Mouse (Mus musculus) midbrain, embryonic 11.5 days (tissue): ENCODE results near the gene Gpank1. TPM values are rescaled to one million over a fixed set of nuclear protein-coding genes. Genes with fewer than 3 reads are reported as not detected.

ENCODE experiments used
- ATAC-seq: fragments of 200-750 bp; cut with Nextera tagmentation; 2 replicates; pipeline ENCODE4 v1.8.0; 2017; ENCODE audit warnings: moderate TSS enrichment, moderate library complexity; ENCODE audit not compliant: low FRiP score
- DNase-seq: peaks from one replicate; pipeline ENCODE4 v3.0.0; 2015; ENCODE audit warnings: low spot score; ENCODE audit errors: missing footprints
- H3K27ac ChIP-seq: fragments of 300-500 bp; sonication (generic); 2 replicates; pipeline ENCODE4 v1.5.1; 2014; ENCODE audit warnings: low read depth, low read length
- H3K27me3 ChIP-seq: fragments of 300-500 bp; sonication (generic); 2 replicates; pipeline ENCODE4 v1.6.1; 2014; ENCODE audit warnings: mild to moderate bottlenecking, low read length, moderate library complexity, mixed read lengths; ENCODE audit not compliant: control insufficient read depth, insufficient read depth
- H3K36me3 ChIP-seq: fragments of 300-500 bp; sonication (generic); 2 replicates; pipeline ENCODE4 v1.6.1; 2014; ENCODE audit warnings: mild to moderate bottlenecking, low read length, moderate library complexity, mixed read lengths; ENCODE audit not compliant: control insufficient read depth, insufficient read depth
- H3K4me1 ChIP-seq: fragments of 300-500 bp; sonication (generic); 2 replicates; pipeline ENCODE4 v1.6.1; 2014; ENCODE audit warnings: low read length; ENCODE audit not compliant: control insufficient read depth, insufficient read depth
- H3K4me2 ChIP-seq: fragments of 300-500 bp; sonication (generic); 2 replicates; pipeline ENCODE4 v1.6.1; 2014; ENCODE audit warnings: mild to moderate bottlenecking, moderate library complexity
- H3K4me3 ChIP-seq: fragments of 300-500 bp; sonication (generic); 2 replicates; pipeline ENCODE4 v1.5.1; 2014; ENCODE audit warnings: low read depth, low read length
- H3K9ac ChIP-seq: fragments of 300-500 bp; sonication (generic); 2 replicates; pipeline ENCODE4 v1.6.1; 2014; ENCODE audit warnings: low read length
- H3K9me3 ChIP-seq: fragments of 300-500 bp; sonication (generic); 2 replicates; pipeline ENCODE4 v1.6.1; 2016; ENCODE audit warnings: low read length; ENCODE audit not compliant: control insufficient read depth
- whole genome bisulfite sequencing: fragments of 180-500 bp; shearing (Covaris S2); extraction: QIAGEN DNeasy Blood & Tissue Kit; methylation state at CpG from one replicate; pipeline ENCODE4 v1.1.7; 2014; 5-methylcytosine and 5-hydroxymethylcytosine counted together
- polyA plus RNA-seq: library from polyadenylated mRNA; unstranded; fragments of >200 nt; fragmentation: Nextera tagmentation; extraction: Ambion mirVana; gene quantifications from 2 replicates; pipeline ENCODE4 v1.2.1, GENCODE M21; 2014

The Gpank1 gene
- 24.4 and 26.3 TPM in 2 replicates for polyA plus RNA-seq

GRCm38 (mm10) chr17:35121143-35121799 is at the start of gene Gpank1:
TSS of gene Gpank1 (plus strand) at chr17:35121455.
- H3K4me2 ChIP-seq, result peak within 1 kb of the TSS; percentile 98
- peak within 1 kb of the TSS; percentile 86 for H3K27ac ChIP-seq
- no peaks in the 10 kb centered on the region for H3K9me3 ChIP-seq
- peak within 1 kb of the TSS; percentile 88 for H3K9ac ChIP-seq
- peak within 1 kb of the TSS; percentile 86 for H3K4me3 ChIP-seq
- DNase-seq (peak; percentile 98), ATAC-seq (peak; percentile 95)
- H3K4me1 ChIP-seq, result peaks cover 15% of the 10 kb centered on the region
- WGBS, result under 1% methylated on average over 49 of the region's 50 CpGs
- H3K27me3 ChIP-seq, result no peaks in the 10 kb centered on the region
- H3K36me3 ChIP-seq, result peaks cover 10% of the 10 kb centered on the region

GRCm38 (mm10) chr17:35074097-35074496 is 47.2 kb upstream of the Gpank1 start:
- Histone ChIP-seq H3K9me3 (no peaks in the 10 kb centered on the region; the same call in 1 of the 2 replicates), H3K4me1 (peaks cover 11% of the 10 kb centered on the region; the same call in 1 of the 2 replicates), H3K36me3 (no peaks in the 10 kb centered on the region), H3K27ac (no peak overlapping the region), H3K27me3 (no peaks in the 10 kb centered on the region), H3K4me3 (no peak overlapping the region), H3K9ac (no peak overlapping the region), H3K4me2 (no peak overlapping the region)
- ATAC-seq (no peak), DNase-seq (peak; percentile 59)
- 61% methylated on average over 17 of the region's 17 CpGs for WGBS

- Histone ChIP-seq H3K4me3 (peak within 1 kb of the TSS; percentile 18; the same call in 1 of the 2 replicates), H3K9me3 (no peaks in the 10 kb centered on the region; the same call in 1 of the 2 replicates), H3K27ac (no peak within 1 kb of the TSS), H3K4me1 (peaks cover 11% of the 10 kb centered on the region; the same call in 1 of the 2 replicates), H3K27me3 (no peaks in the 10 kb centered on the region), H3K36me3 (no peaks in the 10 kb centered on the region), H3K4me2 (peak within 1 kb of the TSS; percentile 46), H3K9ac (peak within 1 kb of the TSS; percentile 65)
- ATAC-seq (no peak), DNase-seq (peak; percentile 81)
- 33% methylated on average over 10 of the region's 10 CpGs for WGBS
These were observed 44.6 kb upstream of the Gpank1 start, which contains the start of gene Ly6g6e for GRCm38 (mm10) chr17:35076507-35077176. TSS of gene Ly6g6e (plus strand) at chr17:35076902.

DNA sequence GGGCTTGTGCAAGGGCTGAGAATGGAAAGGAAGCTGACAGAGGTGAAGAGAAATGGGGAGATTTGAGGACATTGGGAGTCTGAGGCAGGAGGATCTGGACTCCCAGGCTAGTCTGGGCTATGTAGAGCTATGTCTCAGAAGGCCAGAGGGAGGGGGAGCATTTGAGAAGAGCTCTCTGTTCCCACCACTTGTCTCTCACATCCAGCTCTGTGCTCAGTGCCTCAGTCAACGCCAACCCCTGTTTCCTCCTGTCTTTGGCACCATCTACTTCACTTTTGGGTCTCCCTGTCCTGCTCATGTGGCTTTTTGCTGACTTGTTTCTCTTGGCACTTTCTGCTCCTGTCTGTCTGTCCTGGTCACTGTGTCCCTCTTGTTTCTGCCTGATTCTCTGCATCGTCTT is 44.0 kb upstream of the Gpank1 start:
- 47% methylated on average over 2 of the region's 2 CpGs for WGBS
- ATAC-seq (no peak), DNase-seq (no peak)
- Histone ChIP-seq H3K27me3 (no peaks in the 10 kb centered on the region), H3K4me2 (peak overlapping the region; percentile 46), H3K9me3 (no peaks in the 10 kb centered on the region; the same call in 1 of the 2 replicates), H3K9ac (peak overlapping the region; percentile 65), H3K4me3 (no peak overlapping the region), H3K4me1 (peaks cover 11% of the 10 kb centered on the region; the same call in 1 of the 2 replicates), H3K36me3 (no peaks in the 10 kb centered on the region), H3K27ac (no peak overlapping the region)

DNA sequence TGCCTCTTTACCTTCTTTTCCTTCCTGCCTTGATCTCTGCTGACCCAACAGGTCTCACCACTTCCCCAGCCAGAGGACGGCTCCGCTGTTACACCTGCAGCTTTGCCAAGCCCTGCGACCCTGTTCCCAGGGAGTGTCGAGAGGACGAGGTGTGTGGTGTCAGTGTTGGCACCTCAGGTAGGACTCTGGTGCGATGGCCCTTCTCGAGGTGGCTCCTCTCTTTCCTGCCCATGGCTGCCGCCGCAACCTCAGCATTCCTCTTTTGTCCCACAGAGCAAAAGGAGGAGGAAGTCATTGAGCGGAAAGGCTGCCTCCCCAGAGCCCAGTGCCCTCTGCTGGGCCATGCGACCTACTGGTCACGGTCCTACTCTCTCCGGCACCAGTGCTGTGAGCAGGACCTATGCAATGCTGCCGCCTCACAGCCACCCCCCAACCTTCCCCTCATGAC is 43.4 kb upstream of the Gpank1 start, which contains the start of gene Ly6g6d:
Ly6g6d (minus strand) TSS at position 280 of the 448 bp plus-strand sequence.
- H3K9ac ChIP-seq, result peak within 1 kb of the TSS; percentile 65
- H3K4me1 ChIP-seq, result peaks cover 11% of the 10 kb centered on the region; the same call in 1 of the 2 replicates
- 0 out of 2 replicates have a peak, but pooled peaks have one; percentile 33 for ATAC-seq
- H3K9me3 ChIP-seq, result no peaks in the 10 kb centered on the region; the same call in 1 of the 2 replicates
- WGBS, result 12% methylated on average over 12 of the region's 14 CpGs
- H3K27ac ChIP-seq, result no peak within 1 kb of the TSS
- peak within 1 kb of the TSS; percentile 46 for H3K4me2 ChIP-seq
- no peaks in the 10 kb centered on the region for H3K36me3 ChIP-seq
- peak; percentile 90 for DNase-seq
- H3K27me3 ChIP-seq, result no peaks in the 10 kb centered on the region
- peak within 1 kb of the TSS; percentile 18; the same call in 1 of the 2 replicates for H3K4me3 ChIP-seq

DNA sequence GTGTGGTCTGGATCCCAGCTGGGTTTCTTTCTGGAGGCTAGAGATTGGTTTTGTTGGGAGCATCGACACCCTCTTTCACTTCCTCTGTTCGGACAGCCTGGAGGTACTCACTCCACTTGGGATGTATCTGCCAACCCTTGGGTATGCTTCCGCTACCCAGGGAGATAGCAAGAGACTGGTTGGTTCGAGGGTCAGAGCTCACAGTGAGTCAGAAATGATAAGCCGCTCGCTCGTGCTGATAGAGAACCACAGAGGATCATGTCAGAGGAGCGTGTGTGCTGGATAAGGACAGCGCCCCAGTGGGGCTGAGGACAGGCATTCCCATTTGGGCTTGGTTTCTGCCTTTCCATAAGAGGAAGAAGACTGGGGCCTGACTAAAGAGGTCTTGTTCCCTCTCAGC is 41.5 kb upstream of the Gpank1 start:
- Histone ChIP-seq H3K9ac (no peak overlapping the region), H3K4me2 (no peak overlapping the region), H3K9me3 (no peaks in the 10 kb centered on the region; the same call in 1 of the 2 replicates), H3K27ac (no peak overlapping the region), H3K27me3 (no peaks in the 10 kb centered on the region), H3K4me1 (peaks cover 11% of the 10 kb centered on the region; the same call in 1 of the 2 replicates), H3K4me3 (no peak overlapping the region), H3K36me3 (no peaks in the 10 kb centered on the region)
- DNase-seq (no peak), ATAC-seq (no peak)
- 77% methylated on average over 9 of the region's 9 CpGs for WGBS

DNA sequence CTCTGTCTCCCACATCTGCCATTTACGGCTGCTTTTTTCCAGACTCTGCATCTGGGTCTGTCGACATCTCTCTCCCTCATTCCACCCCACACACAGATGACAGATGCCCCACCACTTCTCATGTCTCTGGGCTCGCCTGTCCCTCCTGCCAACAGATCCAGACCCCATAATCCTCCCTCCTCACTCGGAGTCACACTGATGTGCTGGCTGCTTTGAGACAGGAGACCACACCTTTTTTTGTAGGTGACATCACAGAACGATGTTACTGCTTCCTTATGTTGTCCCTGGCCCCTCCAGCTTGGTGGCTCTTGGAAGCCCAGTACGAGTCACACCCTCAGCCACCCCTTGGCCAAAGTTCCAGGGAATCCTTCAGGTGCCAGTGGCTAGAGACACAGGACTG is 41.0 kb upstream of the Gpank1 start:
- Histone ChIP-seq H3K4me2 (no peak overlapping the region), H3K9ac (no peak overlapping the region), H3K4me3 (no peak overlapping the region), H3K36me3 (no peaks in the 10 kb centered on the region), H3K27me3 (no peaks in the 10 kb centered on the region), H3K9me3 (no peaks in the 10 kb centered on the region; the same call in 1 of the 2 replicates), H3K4me1 (peaks cover 11% of the 10 kb centered on the region; the same call in 1 of the 2 replicates), H3K27ac (no peak overlapping the region)
- no peak for DNase-seq
- no peak for ATAC-seq
- WGBS, result 64% methylated on average over 6 of the region's 6 CpGs

DNA sequence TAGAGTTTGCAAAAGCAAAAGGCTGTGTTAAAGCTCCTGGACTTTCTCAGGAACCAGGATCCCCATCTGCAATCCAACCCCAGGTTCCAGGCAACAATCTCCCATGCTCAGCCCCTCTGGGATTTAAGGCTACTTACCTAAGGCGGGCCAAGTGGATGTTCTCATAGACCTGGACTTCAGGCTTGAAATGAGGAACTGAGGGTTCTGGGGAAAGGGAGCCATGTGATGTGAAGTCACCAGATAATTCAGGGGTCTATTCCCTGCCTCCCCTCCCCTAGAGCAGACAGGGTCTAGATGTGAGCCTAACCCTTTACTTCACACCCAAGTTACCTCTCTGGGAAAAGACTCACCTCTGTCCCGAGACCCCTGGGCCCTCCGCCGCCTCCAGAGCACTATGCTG is 40.5 kb upstream of the Gpank1 start:
- no peak for ATAC-seq

More for the DNA sequence above, 40.5 kb upstream of the Gpank1 start:
- Histone ChIP-seq H3K9me3 (no peaks in the 10 kb centered on the region), H3K36me3 (no peaks in the 10 kb centered on the region), H3K27me3 (no peaks in the 10 kb centered on the region), H3K4me3 (no peak overlapping the region), H3K4me1 (peaks cover 11% of the 10 kb centered on the region; the same call in 1 of the 2 replicates), H3K4me2 (no peak overlapping the region), H3K27ac (no peak overlapping the region), H3K9ac (no peak overlapping the region)
- WGBS, result 74% methylated on average over 4 of the region's 4 CpGs
- no peak for DNase-seq
